Mouse (Mus musculus) cerebral cortex, adult 2 months (tissue): Measurements from ENCODE around the gene Slc9a3r2.

Source experiments
- WGBS: fragments of 180-500 bp; shearing (Covaris S2); methylation state at CpG from one replicate; pipeline ENCODE4 v1.1.7; 2018; 5-methylcytosine and 5-hydroxymethylcytosine counted together

Slc9a3r2 gene

DNA sequence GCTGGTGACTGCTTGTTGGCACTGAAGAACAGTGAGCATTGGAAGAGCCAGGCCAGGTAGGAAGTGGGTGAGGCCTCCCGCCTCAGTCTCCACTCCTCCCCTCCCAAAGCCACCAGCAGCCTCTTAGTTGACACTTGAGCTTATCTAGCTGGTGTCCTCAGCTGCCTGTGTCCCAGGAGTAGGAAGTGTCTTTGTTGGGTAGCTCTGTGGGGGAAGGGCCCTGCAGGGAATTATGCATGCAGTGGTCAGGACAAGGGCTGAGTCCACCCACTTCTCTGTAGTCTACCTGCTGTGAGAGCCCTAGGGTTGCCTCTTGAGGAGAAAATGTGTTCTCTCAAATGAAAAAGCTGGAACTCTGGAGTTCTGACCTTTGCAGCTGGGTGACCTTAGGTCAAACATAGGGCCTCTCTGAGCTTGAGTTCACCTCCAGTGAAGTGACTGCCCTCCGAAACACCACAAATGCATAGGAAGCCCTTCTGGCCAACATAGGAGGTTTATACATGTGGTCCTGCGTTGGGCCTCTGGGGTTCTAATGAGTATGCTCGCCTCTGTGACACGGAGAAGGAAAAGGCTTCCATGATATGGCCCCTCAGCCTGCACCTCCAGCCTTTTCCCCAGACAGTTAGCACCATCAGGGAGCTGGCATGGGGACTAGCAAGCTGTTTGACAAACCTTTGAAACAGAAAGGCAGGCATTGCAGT lies 13.2 kb downstream of the Slc9a3r2 start:
- WGBS: 83% methylated on average over 5 of the region's 5 CpGs

DNA sequence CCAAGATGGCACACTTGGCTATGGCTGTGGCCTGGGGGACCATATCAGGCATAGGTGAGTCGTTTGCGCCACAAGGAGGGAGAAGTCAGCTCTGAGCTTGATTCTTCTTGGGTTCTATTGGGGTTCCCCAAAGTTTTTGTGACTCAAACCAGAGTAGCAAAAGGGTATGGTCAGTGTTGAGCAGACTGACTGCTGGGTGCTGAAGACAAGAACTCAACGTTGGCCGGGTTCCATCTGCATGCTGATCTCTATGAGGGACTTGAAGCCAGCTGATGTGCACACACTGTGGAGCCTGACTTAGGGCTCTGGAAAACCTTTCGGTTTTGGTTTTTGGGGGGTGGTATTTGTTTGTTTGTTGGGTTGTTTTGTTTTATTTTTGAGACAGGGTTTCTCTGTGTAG lies 14.4 kb downstream of the Slc9a3r2 start:
- 86% methylated on average over 5 of the region's 5 CpGs for WGBS

DNA sequence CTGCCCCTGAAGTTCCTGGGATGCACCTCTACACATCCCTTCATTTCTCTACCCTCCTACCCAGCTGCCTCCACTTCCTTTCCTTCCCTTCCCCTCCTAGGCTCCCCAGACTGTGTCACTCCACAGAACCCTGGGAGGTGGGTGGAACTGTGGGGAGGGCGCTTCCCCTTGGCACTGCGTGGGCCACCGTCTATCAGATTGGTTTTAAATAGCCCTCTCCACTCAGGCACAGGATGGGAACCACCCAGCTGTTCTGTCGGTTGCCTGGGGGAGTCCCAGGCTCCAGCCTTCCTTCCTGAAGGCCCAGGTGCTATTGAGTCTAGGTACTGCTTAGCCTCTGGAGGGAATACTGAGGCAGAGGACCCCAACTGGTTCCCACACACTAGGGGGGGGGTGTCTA lies 15.1 kb downstream of the Slc9a3r2 start:
- WGBS: 35% methylated on average over 4 of the region's 4 CpGs

DNA sequence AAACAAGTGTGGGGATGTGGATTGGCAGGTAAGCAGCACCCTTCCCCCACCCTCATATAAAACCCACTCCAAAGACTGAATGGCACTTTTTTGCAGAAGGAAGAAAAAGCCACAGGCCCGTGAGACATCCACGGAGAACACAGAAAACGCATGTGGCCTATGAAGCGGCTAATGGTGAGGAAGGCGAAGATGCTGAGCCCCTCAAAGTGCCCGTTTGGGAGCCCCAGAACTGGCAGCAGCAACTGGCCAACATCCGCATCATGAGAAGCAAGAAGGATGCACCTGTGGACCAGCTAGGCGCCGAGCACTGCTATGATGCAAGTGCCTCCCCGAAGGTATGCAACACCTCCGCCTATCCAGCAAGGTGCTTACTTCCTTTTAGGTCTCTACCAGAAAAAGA lies 16.3 kb downstream of the Slc9a3r2 start:
- 95% methylated on average over 11 of the region's 11 CpGs for WGBS

DNA sequence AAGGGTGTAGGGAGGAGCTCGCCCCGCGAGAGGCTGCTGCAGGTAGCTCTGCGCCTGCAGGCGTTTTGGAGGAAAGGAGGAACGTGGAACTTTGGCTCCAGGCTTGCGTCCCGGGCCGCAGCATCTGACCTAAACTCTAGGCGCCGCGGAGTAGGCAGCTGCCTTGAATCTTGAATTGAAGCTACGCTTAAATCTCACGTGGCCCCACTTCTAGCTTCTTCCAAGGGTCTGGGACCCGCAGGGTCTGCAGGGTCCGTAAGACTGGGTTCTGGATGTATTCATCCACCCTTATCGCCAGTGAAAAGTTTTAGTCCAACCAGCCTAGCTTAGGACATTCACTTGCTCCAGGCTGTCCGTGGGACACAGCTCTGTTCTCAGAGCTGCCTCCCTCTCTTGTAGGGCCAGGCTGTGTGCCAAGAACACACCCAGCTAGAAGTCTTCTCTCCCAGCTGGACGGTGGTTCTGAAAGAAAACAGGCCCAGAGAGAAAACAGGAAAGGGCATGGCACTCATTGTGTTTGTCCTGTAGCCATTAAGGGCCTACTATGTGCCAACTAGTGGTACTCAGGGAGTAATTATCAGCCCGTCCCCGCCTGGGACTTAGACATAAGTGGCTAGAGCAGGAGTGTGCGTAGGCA lies 17.2 kb downstream of the Slc9a3r2 start:
- whole genome bisulfite sequencing: 8% methylated on average over 22 of the region's 22 CpGs

DNA sequence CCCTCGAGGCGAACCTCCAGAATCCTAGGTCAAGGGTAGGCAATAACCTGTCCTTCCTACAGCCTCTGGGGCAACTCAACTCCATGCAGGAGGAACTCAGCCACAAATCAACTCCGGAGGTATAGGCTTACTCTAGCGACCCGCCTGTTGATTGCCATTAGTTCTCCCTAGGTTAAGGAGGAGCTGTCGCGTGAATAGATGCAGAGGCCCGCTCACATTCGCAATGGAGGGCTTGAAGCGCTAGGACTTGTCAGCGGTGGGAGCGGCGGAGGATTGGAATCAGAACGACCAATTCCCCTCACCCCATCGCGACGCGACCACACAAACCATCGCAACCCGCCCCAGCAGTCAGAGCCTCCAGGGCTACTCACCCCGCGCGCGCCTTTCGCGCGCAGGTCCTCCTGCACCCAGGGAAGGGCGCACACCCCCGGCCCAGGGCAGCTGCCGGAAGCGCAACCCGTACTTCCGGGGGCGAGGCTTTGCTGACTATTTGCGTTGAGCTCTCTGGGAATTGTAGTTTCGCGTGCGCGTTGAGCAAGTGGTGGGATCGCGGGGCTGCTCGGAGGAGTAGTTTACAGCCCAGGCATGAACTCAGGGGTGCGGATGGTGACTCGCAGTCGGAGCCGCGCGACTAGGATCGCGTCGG lies 17.8 kb downstream of the Slc9a3r2 start, which contains the start of the genes Tsc2 and Nthl1:
TSS of gene Tsc2 (minus strand) at position 464 of the 646 bp plus-strand sequence.
TSS of gene Nthl1 (plus strand) at position 514 of the 646 bp plus-strand sequence.
- WGBS: 1% methylated on average over 51 of the region's 51 CpGs

DNA sequence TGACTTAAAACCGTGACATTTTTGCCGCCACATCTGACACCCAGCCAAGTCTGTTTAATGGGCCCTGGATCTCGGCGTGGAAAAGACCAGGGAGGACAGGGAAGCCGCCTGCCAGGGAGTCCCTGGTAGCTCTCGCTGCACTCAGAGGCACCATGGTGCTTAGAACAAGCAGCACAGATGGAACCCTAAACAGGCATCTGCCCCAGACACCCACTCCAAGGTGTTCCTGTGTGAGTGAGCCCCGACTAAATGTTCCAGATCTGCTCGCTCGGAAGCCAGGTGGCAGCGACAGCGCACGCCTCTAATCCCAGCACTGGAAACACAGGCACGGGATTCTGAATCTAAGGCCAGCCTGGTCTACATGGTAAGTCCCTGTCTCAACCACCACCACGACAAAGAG lies 20.1 kb downstream of the Slc9a3r2 start:
- WGBS: 64% methylated on average over 14 of the region's 14 CpGs

DNA sequence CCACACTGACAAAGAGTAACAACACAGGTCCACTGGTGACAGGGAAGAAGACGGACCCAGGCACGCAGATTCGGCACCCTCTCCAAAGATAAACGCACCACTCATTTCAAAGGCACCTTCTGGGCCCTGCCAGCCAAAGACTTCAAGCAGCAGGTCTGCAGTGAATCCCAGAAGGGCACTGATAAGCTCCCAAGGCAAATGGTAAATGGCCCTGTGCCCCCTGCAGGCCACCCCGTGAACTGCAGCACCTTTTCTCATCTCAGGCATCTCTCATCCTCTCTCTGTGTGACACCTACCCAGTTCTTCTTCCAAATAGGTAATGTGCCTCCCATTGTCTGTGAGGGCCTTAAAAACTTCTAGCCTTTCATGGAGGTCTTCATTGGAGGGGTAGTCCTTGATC lies 21.5 kb downstream of the Slc9a3r2 start:
- 55% methylated on average over 5 of the region's 5 CpGs for WGBS

DNA sequence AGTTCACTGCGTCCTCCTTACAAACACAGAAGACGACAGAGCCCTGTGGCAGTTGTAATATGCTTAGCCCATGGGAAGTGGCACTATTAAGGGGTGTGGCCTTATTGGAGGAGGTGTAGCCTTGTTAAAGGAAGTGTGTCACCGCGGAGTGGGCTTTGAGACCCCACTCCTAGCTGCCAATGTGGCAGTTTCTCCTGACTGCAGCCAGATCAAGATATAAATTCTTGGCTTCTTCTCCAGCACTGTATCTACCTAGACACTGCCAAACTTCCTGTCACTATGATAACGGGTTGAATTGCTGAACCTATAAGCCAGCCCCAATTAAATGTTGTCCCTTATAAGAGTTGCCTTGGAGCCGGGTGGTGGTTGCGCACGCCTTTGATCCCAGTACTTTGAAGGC lies 24.7 kb downstream of the Slc9a3r2 start:
- 91% methylated on average over 8 of the region's 8 CpGs for WGBS

DNA sequence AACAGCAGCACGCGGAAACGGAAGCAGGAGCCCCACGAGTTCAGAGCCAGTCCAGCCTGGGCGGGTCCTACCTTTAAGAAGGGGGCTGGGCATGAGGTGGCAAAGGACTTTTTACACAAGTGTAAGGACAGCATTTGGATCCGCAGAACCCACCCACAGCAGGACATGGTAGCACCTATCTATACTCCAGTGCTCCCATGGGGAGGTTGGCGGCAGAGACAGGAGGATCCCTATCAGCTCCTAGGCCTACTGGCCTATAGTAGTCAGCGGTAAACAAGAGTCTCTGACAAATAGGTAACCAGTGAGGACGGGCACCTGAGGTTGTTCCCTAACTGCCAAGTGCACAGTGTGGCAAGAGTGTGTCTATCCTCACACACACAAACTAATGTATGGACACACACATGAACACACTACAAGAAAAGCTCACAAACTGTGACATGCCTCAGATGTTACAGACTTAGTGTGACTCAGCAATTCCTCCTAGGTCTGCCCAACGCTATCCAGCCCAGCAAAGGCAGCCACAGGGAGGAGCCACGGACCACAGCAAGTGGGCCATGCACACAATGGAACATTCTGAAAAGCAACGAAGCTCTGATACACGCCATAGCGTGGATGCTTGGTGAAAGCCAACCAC lies 32.4 kb downstream of the Slc9a3r2 start:
- 79% methylated on average over 14 of the region's 14 CpGs for WGBS

DNA sequence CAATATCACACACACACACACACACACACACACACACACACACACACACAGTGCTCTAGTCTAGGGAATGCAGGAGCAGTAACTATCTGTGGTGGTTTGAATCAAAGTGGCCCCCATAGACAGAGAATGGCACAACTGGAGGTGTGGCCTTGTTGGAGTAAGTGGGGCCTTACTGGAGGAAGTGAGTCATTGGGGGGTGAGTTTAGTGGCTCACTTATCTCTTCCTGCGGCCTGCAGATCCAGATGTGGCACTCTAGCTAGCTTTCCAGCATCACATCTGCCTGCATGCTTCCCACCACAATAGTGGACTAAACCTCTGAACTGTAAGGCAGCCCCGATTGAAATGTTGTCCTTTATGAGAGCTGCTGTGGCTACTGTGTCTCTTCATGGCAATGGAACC lies 39.4 kb downstream of the Slc9a3r2 start:
- 74% methylated on average over 2 of the region's 2 CpGs for WGBS

DNA sequence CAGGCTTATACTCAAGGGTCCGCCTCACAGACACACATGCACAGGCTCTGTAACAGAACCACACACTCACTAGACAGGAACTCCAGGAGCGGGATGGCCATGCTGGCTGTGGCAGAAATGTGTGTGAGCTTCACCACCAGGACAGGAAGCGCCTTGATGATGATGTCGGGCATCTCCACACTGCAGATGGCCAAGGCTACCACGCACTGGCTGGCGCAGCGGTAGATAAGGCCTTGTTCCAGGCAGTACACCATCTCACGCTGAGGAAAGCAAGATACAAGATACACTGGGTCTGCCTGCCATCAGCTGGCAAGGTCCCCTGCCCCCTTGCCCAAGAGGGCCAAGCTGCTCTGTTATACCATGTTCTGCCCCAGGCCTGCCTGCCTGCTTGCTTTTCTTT lies 41.3 kb downstream of the Slc9a3r2 start:
- 87% methylated on average over 8 of the region's 8 CpGs for WGBS

DNA sequence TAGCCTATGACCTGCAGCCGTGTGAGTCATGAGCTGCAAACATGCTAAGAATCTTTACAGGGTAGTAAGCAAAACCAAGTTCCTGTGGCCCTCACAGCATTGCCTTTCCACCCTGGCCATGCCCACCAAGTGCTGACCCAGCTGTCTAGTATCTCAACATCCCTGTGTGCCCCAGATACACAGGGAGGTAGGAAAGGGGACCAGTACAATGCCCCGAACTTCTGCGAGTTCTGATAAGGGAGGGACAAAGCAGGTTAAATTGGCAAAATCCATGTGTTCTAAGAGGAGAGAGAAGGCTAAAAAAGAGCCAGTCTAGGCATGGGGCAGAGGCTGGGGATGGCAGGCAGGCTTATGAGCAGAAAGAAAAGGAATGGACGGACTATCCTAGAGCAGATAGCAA lies 41.8 kb downstream of the Slc9a3r2 start:
- WGBS: 91% methylated on average over 4 of the region's 4 CpGs

DNA sequence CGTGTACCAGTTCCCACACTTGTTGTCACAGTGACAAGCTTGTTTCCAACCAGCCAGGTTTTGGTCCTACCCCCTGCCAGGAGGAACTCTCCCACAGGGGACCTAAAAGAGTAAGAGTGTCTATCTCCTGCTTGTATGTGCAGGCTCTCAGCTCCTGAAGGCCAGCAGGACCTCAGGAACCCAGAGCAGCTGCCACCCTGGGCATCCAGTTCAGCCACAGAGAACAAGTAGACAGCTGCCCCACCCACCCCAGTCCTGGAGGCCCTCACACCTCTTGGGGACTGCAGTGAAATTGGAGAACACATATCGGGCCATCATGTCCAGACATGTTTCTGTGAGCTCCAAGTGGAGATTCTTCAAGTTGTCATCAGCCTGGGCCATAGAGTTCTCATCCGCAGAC lies 45.6 kb downstream of the Slc9a3r2 start:
- 90% methylated on average over 3 of the region's 3 CpGs for WGBS

DNA sequence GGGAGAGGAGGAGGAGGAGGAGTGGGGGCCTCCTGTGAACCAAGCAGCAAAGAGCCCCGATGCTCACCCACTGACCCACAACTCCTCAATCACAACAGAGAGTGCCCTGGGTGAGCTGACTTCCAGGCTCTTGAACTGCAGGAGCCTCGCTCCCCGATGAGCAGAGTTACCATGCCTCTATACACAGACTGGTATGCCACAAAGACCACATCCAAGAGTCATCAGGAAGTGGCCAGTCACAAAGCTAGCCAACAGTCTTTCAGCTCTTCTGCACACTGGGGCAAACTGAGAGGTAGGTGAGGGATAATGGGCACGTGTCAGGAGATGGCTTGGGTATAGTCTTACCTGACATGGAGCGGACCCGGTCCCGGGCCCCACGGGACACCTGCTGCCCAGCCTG lies 46.2 kb downstream of the Slc9a3r2 start:
- 91% methylated on average over 8 of the region's 8 CpGs for WGBS

DNA sequence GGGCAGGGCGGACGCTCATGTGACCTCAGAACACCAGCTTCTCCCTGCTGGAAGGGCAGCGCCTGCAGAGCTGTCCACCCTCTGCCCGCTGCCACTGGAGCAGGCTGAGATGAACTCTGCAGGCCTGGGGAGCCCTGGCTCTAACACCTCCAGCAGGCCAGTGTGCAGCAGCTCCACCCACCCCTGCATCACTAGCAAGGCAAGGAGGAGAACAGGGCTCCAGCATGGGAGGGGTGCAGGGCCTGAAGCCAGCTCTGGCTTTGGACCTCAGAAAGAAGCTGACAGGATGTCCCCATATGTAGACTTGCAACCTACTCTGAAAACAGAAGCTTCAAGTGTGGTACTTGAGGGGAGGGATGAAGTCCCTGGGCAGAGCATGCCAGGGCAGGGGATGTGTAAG lies 49.6 kb downstream of the Slc9a3r2 start:
- WGBS: 93% methylated on average over 4 of the region's 4 CpGs

DNA sequence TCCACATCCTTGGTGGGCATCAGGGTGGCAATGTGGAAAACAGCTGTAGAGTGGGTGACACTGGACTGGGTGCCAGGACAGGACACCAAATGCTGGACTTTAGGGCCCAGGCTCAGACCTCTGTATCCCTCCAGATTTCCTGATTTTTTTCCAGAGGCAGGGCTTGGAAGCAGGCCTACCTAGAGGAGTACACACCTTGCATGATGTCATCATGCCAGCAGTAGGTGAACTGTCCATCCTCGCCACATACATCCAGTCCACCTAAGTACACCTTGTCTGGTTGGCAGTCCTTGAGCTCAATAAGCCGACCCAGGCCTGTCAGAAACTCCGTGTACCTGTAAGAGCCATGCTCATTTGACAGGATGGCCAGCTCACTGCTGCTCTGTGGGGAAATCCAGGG lies 52.1 kb downstream of the Slc9a3r2 start:
- WGBS: 87% methylated on average over 3 of the region's 3 CpGs

DNA sequence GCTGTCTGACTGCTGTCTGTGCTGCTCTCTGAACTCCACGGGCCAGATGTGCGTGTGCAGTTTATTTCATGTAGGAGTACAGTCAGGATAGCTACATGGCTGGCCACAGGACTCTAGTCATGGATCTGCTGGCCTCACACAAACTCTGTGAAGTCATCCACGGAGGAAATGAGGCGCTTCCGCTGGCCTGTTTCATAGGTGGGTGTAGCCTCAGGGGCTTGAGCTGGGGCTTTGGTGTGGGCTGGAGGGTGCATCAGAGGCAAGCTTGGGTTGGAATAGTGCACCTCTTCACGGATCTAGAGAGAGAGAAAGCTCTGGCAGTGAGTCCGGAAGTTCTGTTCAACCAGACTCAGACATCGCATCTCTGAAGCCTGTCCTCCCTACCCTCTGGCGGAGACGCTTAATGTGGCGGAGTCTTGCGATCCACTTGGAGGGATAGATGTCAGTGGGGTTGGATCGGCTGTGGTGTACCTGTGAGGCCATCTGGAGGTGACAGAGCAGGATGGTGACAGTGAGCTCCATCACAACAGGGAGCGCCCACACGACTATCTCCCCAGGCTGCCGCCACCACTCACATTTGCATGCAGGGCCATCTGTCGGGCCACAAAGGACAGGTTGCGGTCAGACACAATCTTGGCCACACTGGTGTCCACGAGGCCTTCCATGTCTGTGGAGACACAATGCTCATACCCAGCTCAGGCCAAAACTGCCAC lies 53.5 kb downstream of the Slc9a3r2 start:
- WGBS: 59% methylated on average over 19 of the region's 19 CpGs

DNA sequence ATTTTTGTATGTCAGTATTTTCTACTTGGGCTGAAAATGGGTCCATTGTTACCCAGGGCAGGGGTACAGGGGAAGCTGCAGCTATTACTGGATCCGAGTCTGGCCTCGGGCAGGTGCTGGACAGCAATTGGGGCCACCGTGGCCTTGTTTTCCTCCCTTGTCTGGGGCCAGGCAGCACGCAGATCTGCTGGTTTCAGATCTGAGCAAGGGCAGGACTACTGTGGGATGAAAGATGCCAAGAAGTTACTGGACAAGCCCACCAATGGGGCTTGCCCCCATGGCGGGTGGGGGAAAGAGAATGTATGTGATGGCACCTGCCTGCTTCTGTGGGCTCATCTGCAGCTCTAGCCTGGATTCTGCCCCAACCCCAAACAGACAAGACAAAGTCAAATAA lies 54.1 kb downstream of the Slc9a3r2 start:
- 61% methylated on average over 5 of the region's 5 CpGs for WGBS

DNA sequence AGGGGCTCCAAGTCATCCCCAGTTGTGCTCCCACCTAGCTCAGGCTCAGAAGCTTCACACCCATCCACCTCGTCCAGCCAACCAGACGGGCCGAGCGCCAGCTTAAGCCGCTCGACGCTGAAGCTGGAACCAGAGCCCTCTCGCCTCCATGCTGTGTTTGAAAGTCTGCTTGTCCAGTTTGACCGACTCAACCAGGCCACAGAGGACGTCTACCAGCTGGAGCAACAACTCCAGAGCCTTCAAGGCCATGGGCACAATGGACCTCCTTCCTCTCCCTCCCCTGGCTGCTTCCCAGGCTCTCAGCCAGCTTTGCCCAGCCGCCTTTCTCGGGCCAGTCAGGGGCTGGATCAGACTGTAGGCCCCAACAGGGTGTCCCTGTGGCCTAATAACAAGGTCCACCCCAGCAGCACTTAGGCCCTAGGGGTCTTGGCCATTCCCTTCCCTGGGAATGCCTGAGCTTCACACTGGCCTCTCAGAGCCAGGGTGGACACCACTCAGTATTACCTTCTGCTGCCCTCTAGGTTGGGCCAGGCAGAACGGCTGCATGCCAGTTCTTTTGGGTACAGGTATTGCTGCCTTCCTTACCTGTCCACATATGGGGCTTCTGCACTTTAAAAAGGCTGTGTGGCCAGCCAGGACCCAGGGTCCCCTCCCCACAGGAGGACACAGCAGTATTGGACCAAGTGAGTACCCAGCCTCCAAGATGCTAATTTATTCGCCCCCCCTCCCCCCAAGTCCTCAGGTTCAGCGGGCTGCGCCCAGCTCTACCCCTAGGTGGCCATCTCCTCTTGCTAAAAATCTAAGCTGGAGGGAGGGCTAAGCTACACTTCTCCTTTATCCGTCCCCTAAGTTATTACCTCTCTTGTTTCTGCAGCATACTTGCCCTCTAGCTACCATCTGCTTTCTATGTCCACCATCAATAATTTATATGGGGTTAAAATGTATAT lies 54.7 kb downstream of the Slc9a3r2 start:
- 40% methylated on average over 17 of the region's 17 CpGs for WGBS
